Mouse (Mus musculus) fibroblast of lung, adult 2 months (primary cell): ENCODE measurements around the gene Asb14.
"Not testable (repeated sequence)": the region's sequence is repeated elsewhere in the genome, so short reads cannot be mapped to it uniquely, and the experiment has no call there.

Source experiments
- DNase-seq: peaks from one replicate; pipeline ENCODE4 v3.0.0-alpha.2; 2011; ENCODE audit warnings: low read depth

Asb14 gene

DNA sequence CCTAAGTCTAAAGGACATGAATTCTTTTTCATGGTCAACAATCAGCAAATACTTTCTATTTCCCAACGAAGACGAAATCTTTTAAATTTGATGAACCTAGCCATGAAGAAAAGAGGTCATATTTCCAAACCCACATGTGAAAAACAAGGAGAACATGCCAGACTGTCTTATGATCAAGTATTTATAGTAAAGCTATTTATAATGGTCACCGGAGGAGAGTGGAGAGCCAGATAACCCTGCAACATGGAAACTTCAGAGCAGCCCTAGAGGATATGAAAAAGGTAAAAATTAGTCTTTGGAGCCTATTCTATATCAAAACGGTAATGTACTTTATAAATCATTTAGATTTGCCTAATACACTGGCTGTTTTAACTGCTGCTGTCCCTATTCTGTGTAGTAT lies at the start of gene Asb14:
Gene Asb14, plus strand, starts transcription at position 166 of the 400 bp plus-strand sequence.
- DNase-seq, result no peak

- no peak for DNase-seq
Measured at GRCm38 (mm10) chr14:26853053-26853452, 41.3 kb upstream of the Asb14 start.

- no peak for DNase-seq
Measured at GRCm38 (mm10) chr14:26854066-26854465, 40.3 kb upstream of the Asb14 start.

GRCm38 (mm10) chr14:26858364-26858763 lies 36.0 kb upstream of the Asb14 start:
- no peak for DNase-seq

DNA sequence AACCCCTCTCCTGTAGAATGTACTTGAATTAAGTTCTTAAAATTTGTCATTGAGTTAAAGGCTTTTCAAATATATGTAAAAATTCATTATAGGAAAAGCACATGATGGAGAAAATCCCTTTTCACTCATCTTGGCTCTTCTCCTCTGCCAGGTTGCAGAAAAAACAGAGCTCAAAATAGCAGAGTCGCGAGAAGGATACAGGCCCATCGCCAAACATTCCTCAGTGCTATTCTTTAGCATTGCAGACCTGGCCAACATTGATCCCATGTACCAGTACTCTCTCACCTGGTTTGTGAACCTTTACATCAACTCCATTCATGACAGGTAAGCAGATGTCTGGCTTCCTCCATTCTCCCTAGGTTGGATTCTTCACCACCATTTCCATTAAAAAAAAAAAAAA lies 35.3 kb upstream of the Asb14 start:
- DNase-seq, result no peak

GRCm38 (mm10) chr14:26867356-26867755 lies 27.0 kb upstream of the Asb14 start:
- no peak for DNase-seq

GRCm38 (mm10) chr14:26868299-26868698 lies 26.1 kb upstream of the Asb14 start:
- DNase-seq, result no peak

DNA sequence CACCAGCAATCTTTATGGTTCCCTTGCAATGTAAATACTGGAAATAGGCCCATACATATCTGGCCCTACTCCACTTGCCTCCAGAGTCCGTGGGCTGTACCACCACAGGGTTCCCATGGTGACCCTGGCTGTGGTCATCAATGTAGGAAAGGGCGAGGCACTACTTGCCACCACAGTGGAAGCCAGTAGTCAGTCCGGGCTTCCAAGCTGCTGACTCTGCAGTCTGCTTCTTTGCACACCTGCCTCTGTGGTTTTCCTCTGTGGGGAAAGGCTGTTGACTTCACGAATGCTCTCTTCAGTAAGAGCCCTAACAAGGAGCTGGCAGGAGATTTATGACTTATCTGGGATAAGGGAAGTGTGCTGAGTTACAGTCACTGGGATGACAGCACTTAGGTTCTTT lies 15.6 kb upstream of the Asb14 start:
- no peak for DNase-seq

GRCm38 (mm10) chr14:26879976-26880375 lies 14.4 kb upstream of the Asb14 start:
- DNase-seq, result no peak

DNA sequence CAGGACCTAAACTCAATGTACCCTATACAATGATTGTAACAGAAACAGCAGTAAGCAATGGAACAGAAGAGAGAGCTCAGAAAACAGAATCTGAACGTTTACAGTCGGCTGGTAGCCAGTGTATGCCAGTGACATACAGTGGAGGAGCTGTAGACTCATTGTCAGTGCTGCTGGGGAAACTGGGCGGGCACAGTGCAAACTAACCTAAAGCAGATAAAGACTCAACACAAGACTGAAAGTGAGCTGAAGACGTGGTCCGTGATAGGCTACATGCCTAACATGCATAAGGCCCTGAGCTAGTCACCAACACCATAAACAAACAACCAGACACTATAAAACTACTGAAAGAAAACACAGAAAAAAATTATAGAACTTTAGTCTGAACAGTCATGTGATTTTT lies 12.7 kb upstream of the Asb14 start:
- DNase-seq, result no peak

DNA sequence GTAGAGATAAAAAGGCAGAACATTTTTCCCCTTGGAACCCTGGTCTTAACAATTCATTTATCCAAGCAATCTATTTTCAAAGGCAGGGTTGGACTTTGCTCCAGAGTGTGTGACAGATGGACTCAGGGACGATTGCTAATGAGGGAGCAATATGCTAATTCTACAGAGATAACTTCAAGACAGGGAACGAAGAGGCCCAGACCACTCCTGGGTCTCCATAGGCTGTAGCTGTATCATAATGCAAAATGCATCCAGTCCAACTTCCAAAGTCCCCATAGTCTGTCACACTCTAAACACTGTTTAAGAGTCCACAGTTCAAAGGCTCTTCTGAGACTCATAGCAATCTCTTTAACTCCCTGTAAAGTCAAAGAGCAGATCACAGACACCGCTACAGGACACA lies 7.1 kb upstream of the Asb14 start:
- no peak for DNase-seq

GRCm38 (mm10) chr14:26890777-26891176 lies 3.6 kb upstream of the Asb14 start:
- no peak for DNase-seq

- no peak for DNase-seq
Measured at GRCm38 (mm10) chr14:26899490-26899889, 5.1 kb downstream of the Asb14 start.

DNA sequence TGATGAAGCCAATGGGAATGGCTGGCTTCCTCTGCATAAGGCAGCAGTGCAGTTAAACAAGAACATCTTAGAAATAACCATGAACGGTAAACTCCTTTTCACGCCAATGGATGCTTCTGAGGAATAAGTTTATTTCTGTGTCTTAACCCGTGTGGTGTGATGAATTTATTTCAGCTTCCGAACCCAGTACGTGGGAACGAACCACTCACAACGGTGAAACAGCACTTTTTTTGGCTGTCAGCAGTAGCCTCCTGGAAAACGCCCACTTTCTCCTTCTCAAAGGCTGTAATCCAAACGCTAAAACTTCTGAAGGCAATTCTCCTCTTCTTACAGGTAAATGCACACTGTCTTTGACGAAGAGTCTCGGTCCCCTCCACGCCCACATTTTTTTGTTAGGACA lies 6.5 kb downstream of the Asb14 start:
- DNase-seq, result no peak

DNA sequence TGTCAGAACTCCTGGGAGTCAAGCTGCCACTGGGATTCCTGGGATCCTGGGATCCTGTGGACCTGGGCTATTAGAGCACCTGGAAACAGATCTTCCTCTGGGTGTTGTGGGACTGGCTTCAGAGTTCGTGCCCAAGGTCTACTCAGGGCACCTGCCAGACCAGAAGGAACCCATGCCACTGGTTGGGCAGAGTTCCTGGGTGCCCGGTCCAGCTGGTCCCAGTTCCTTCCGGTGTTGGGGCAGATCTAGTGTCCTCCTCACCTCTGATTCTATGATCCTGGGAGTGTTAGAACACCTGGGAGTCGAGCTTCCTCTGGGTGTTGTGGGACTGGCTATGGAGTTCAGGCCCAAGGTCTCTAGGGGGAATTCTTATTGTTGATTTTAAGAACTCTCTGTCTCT lies 13.0 kb downstream of the Asb14 start:
- no peak for DNase-seq

DNA sequence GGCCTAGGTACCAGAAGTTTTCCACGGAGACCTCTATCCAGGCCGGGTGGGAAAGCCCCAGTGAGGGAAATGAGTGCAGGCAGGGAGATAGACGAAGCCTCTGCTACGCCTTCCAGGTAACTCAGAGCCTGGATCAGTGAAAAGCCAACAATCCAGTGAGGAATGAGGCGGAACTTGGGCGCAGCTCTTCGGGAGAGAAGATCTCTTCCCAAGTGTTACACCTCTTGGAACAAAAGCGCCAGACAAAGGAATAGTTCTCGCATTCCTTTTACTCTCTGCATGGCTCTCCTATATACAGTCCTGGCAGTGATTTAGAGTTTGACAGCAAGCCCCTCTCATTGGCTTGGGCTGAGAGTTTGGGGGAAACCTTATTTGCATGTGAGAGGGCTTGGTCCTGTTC lies 16.1 kb downstream of the Asb14 start:
- not testable (repeated sequence) for DNase-seq

DNA sequence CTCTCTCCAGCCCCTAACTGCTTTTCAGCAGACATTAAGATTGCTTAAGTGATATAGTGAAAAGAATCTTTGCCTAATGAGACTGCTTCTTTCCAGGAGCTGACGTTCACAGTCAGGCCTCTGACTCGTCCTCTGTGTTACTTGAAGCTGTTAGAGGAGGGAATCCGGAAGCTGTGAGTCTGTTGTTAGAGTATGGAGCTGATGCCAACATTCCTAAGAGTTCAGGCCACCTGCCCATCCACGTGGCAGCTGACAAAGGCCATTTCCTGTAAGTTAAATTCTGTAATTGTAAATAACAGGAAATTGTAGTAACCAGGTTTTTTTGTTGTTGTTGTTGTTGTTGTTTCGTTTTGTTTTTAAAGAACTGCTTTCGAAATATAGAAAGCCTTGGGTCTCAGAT lies 16.8 kb downstream of the Asb14 start:
- no peak for DNase-seq

GRCm38 (mm10) chr14:26911826-26912225 lies 17.5 kb downstream of the Asb14 start:
- DNase-seq, result no peak

GRCm38 (mm10) chr14:26913681-26914268 lies 19.4 kb downstream of the Asb14 start:
- no peak for DNase-seq

GRCm38 (mm10) chr14:26919310-26919709 lies 25.0 kb downstream of the Asb14 start:
- no peak for DNase-seq

GRCm38 (mm10) chr14:26923702-26924421 lies 29.5 kb downstream of the Asb14 start:
- DNase-seq, result no peak

GRCm38 (mm10) chr14:26934891-26935290 lies 40.5 kb downstream of the Asb14 start:
- no peak for DNase-seq

- DNase-seq, result no peak
Measured at GRCm38 (mm10) chr14:26935558-26935957, 41.2 kb downstream of the Asb14 start.

GRCm38 (mm10) chr14:26956139-26956538 lies 61.8 kb downstream of the Asb14 start:
- DNase-seq, result not testable (repeated sequence)
